Mouse (Mus musculus): ENCODE measurements around the gene Nmrk2.

Nmrk2 gene

DNA sequence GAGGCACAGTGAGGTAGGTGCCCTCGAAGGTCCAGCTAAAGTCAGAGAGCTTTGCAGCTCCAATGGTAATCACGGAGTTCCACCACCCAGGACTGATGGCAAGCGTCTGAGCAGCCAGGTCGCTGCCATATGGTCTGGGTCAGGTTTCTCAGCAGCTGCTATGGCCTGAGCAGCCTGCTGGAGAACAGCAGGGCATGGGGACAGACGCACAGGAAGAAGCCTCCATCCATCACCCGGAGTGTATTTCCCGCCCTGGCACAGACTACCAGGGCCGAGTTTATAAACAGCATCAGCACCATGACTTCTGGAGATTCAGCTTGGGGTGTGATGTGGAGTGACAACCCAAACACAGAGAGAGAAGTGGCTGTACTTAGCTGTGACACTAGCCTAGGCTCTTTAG lies 36.7 kb downstream of the Nmrk2 start:
- no peak for DNase-seq (ENCODE audit: low read depth, low spot score)

DNA sequence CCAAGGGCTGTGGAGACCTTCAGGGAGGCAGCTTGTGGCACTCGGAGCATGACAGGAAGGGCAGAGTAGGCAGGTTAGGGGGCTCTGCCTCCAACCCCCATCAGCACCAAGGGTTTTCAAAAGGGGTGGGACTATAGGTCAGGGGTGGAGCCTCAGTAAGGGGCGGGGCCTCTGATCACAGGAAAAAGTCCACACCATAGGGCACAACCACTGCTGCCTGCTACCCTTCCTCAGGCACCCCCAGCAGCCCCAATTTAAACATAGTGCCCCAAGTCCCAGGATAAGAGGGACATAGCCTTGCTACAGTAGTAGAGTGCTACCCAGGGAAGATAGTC lies 39.6 kb downstream of the Nmrk2 start:
- DNase-seq (ENCODE audit: low read depth, low spot score) = no peak

DNA sequence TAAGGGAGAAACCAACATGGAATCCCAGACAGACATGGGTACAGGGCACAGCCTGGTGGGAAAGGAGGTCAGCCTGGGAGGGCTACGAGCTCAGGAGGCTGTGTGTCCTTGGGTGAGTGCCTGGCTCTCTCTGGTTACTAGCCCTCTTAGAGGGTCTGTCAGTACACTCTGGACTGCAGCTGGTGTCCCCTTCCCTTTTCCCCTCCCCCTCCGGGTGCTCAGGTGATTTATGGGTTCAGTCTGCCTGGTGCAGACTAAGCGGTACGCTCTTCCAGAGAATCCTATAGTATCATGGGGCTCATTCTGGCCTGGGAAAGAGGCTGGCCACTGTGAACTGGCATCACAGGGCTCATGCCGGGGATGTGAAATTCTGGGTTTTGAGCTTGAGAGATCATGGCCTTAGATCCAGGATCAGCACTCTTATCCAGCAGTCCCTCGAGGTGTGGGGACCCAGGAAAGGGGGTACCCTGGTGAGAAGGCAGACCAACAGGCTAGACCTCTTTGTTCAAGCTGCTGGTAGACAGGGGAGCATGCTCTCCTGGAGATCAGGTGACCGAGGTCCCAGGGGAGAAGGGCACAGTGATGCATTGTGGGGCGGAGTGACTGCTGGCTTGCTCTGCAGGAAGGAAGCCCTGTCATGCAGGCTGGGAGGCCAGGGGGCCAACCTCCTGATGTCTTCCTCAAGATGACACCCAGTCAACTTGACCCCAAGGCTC lies 40.1 kb downstream of the Nmrk2 start:
- DNase-seq (ENCODE audit: low read depth, low spot score) = no peak

DNA sequence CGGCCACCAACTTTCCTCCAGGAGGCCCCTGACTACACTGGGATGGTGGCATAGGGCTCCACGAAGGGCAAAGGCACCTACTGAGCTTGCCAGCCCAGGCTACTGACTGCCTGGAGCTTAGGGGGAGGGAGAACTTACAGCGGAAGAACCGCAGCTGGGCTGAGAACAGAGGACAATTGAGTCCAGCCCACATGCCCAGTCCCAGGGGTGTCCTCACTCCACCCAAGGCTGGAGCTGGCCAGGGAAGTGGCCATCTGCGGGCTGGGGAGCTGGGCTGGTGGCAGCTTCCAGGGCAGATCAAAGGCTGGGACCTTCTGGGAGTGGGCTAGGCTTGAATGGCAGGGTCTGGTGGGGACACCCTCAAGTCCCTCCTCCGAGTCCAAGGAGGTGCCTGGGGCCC lies 47.1 kb downstream of the Nmrk2 start:
- no peak for DNase-seq (ENCODE audit: low read depth, low spot score)

DNA sequence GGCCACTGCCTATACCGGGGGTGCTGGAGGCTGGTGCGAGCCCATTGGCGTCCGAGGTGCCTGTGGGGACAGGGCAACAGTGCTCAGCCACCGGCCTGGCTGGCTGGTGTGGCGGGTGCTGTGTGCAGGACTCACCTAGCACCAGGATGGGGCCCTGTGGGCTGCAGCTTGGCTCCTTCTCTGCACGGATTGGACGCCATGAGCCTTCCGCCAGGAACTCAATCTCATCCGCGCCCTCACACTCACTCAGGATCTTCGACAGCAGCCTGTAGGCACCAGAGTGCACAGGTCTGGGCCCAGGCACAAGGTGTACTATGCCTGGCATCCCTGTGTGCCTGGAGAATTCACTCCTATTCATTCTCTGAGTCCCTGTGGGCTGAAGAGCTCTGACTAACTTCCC lies 47.5 kb downstream of the Nmrk2 start:
- no peak for DNase-seq (ENCODE audit: low read depth, low spot score)

DNA sequence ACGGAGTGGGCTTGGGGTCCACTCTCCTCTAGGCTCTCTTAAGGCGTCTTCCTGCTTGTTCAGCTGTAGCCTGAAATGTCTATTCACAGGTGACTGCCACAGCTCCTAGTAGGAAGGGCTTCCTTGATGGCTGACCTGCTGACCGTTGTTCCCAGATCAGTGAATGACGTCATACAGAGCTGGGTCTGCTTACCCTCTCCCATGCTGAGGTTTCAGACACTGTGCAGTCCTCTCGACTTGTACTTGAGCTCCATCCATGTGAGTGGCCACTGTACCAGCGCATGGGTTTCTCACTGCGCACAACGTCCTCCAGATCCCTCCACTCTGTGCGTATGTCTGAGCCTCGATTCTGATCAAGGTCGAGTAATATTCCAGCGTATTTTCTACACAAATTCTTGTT lies 49.2 kb downstream of the Nmrk2 start:
- DNase-seq (ENCODE audit: low read depth, low spot score) = no peak

DNA sequence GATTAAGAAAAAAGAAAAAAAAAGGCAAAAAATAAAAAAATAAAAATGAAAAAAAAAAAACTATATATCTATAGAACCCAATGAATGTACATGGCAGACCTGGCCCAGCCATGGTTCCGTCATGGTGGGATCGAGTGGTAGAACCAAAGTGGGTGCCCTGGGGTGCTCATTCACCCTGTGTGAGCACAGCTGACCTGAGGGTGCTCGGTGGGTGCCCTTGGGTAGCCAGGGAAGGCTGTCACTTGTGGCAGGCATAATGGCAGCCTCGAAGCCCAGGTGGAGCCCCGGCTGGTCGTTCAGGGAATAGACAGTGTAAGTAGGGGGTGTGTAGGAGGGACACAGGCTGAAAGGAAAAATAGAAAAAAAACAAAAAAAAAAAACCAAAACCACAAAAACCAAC lies 50.6 kb downstream of the Nmrk2 start:
- DNase-seq (ENCODE audit: low read depth, low spot score) = no peak
